Mouse (Mus musculus) effector memory CD4-positive, alpha-beta T cell, adult 7 months (primary cell): ENCODE results near the gene Fam83g. TPM values are rescaled to one million over a fixed set of nuclear protein-coding genes. Genes with fewer than 3 reads are reported as not detected.

ENCODE experiments used
- polyA plus RNA-seq: library from polyadenylated mRNA; unstranded; fragments of 100-300 nt; shearing (Covaris generic); gene quantifications from one replicate; pipeline ENCODE4 v1.2.1, GENCODE M21; 2017

The Fam83g gene
- 1.3 TPM for polyA plus RNA-seq

GRCm38 (mm10) chr11:61683907-61684731, at the start of gene Fam83g:
Fam83g (plus strand) TSS chr11:61684091.

GRCm38 (mm10) chr11:61652686-61653447, 31.0 kb upstream of the Fam83g start, which contains the start of gene Grap:
Grap (plus strand) TSS chr11:61653265.

GRCm38 (mm10) chr11:61720636-61721035, 36.7 kb downstream of the Fam83g start, which contains the start of gene Slc5a10:
Slc5a10 (minus strand) TSS chr11:61720826.

Other genes with a start within 250 kb of the Fam83g start
- gene Rnf112, start 230.0 kb upstream of the Fam83g start, polyA plus RNA-seq: not detected
- not detected for gene Mfap4, start 198.7 kb upstream of the Fam83g start, polyA plus RNA-seq
- gene Mapk7, start 189.7 kb upstream of the Fam83g start, polyA plus RNA-seq: 14.6 TPM
- 1.1 TPM for gene B9d1, start 178.9 kb upstream of the Fam83g start, polyA plus RNA-seq
- gene Epn2, start 104.4 kb upstream of the Fam83g start, polyA plus RNA-seq: 0.35 TPM
- gene Grap, start 30.8 kb upstream of the Fam83g start, polyA plus RNA-seq: 322 TPM
- not detected for gene Slc5a10, start 36.7 kb downstream of the Fam83g start, polyA plus RNA-seq
- 23.7 TPM for gene Prpsap2, start 78.0 kb downstream of the Fam83g start, polyA plus RNA-seq
- 24.5 TPM for gene Ulk2, start 171.0 kb downstream of the Fam83g start, polyA plus RNA-seq
- gene Akap10, start 246.2 kb downstream of the Fam83g start, polyA plus RNA-seq: 54.2 TPM